Mouse (Mus musculus) stomach, postnatal 0 days (tissue): ENCODE data around the gene Tmem38a. TPM values are rescaled to one million over a fixed set of nuclear protein-coding genes. Genes with fewer than 3 reads are reported as not detected.
A peak's percentile ranks its signal among the peaks of the same experiment; 100 is the strongest.

ENCODE experiments used
- ATAC-seq: fragments of 200-750 bp; cut with Nextera tagmentation; 2 replicates; pipeline ENCODE4 v1.8.0; 2017; ENCODE audit not compliant: low FRiP score, low TSS enrichment
- DNase-seq: peaks from one replicate; pipeline ENCODE4 v3.0.0-alpha.2; 2016; ENCODE audit warnings: low spot score
- H3K27ac ChIP-seq: fragments of 300-500 bp; sonication (generic); replicated peaks from 2 replicates; pipeline ENCODE4 v1.5.1; 2014; ENCODE audit warnings: mild to moderate bottlenecking, control low read depth
- H3K27me3 ChIP-seq: fragments of 300-500 bp; sonication (generic); 2 replicates; pipeline ENCODE4 v1.6.1; 2014; ENCODE audit warnings: low read length; ENCODE audit not compliant: control insufficient read depth, insufficient read depth
- H3K36me3 ChIP-seq: fragments of 300-500 bp; sonication (generic); 2 replicates; pipeline ENCODE4 v1.6.1; 2014; ENCODE audit warnings: low read length, mixed read lengths; ENCODE audit not compliant: control insufficient read depth, insufficient read depth
- H3K4me1 ChIP-seq: fragments of 300-500 bp; sonication (generic); replicated peaks from 2 replicates; pipeline ENCODE4 v1.6.1; 2014; ENCODE audit warnings: antibody characterized with exemption; ENCODE audit not compliant: control insufficient read depth, insufficient read depth
- H3K4me2 ChIP-seq: fragments of 300-500 bp; sonication (generic); replicated peaks from 2 replicates; pipeline ENCODE4 v1.6.1; 2014; ENCODE audit warnings: low read depth, mild to moderate bottlenecking, control low read depth, moderate library complexity
- H3K4me3 ChIP-seq: fragments of 300-500 bp; sonication (generic); 2 replicates; pipeline ENCODE4 v1.5.1; 2014; ENCODE audit warnings: low read depth, low read length, control low read depth
- H3K9ac ChIP-seq: fragments of 300-500 bp; sonication (generic); 2 replicates; pipeline ENCODE4 v1.6.1; 2014; ENCODE audit warnings: mild to moderate bottlenecking, low read length, control low read depth, mixed read lengths
- H3K9me3 ChIP-seq: fragments of 300-500 bp; sonication (generic); 2 replicates; pipeline ENCODE4 v1.6.1; 2016; ENCODE audit warnings: low read length; ENCODE audit not compliant: control insufficient read depth
- CTCF ChIP-seq: IDR thresholded peaks from 2 replicates; pipeline ENCODE4 v1.5.1; 2016; ENCODE audit warnings: antibody characterized with exemption, low read depth, mild to moderate bottlenecking, moderate library complexity
- EP300 ChIP-seq: optimal IDR thresholded peaks from 2 replicates; pipeline ENCODE3; 2016; ENCODE audit warnings: antibody characterized with exemption
- WGBS: fragments of 180-500 bp; shearing (Covaris S2); extraction: QIAGEN DNeasy Blood & Tissue Kit; methylation state at CpG from one replicate; pipeline ENCODE4 v1.1.7; 2014; 5-methylcytosine and 5-hydroxymethylcytosine counted together
- polyA plus RNA-seq: library from polyadenylated mRNA; unstranded; fragments of >200 nt; fragmentation: Nextera tagmentation; extraction: Ambion mirVana; gene quantifications from 2 replicates; pipeline ENCODE4 v1.2.1, GENCODE M21; 2015

Tmem38a gene
- polyA plus RNA-seq, 1 experiment from 2014 or later = 12.5 TPM

- TF ChIP-seq EP300 = no peak
- TF ChIP-seq CTCF = no peak
- Histone ChIP-seq H3K4me3 (no peak overlapping the region), H3K4me2 (no peak overlapping the region), H3K4me1 (no peaks in the 10 kb centered on the region), H3K27ac (no peak overlapping the region), H3K27me3 (no peaks in the 10 kb centered on the region), H3K9me3 (no peaks in the 10 kb centered on the region), H3K9ac (no peak overlapping the region), H3K36me3 (peaks cover 23% of the 10 kb centered on the region)
- DNase-seq (no peak), ATAC-seq (no peak)
- WGBS = 83% methylated on average over 2 of the region's 2 CpGs
Observed at GRCm38 (mm10) chr8:72565970-72566369, 5.9 kb upstream of the Tmem38a start.

- H3K4me3 ChIP-seq = peak within 1 kb of the TSS; percentile 63
Observed at GRCm38 (mm10) chr8:72570633-72571610, 933 bp upstream of the Tmem38a start, which contains the start of gene Smim7. TSS of gene Smim7 (minus strand) at chr8:72571088.

GRCm38 (mm10) chr8:72572507-72572906 lies 652 bp downstream of the Tmem38a start:
- Histone ChIP-seq H3K27ac (peak overlapping the region; percentile 97), H3K4me1 (peaks cover 6% of the 10 kb centered on the region; the same call in 1 of the 2 replicates), H3K4me3 (peak overlapping the region; percentile 63), H3K9me3 (no peaks in the 10 kb centered on the region), H3K9ac (peak overlapping the region; percentile 72), H3K36me3 (peaks cover 3% of the 10 kb centered on the region; the same call in 1 of the 2 replicates), H3K4me2 (peak overlapping the region; percentile 86), H3K27me3 (no peaks in the 10 kb centered on the region)
- no peak for DNase-seq
- TF ChIP-seq EP300 = no peak
- no peak for TF ChIP-seq CTCF
- WGBS = 7% methylated on average over 10 of the region's 10 CpGs
- no peak for ATAC-seq

More at GRCm38 (mm10) chr8:72570633-72571610, 933 bp upstream of the Tmem38a start, which contains the start of gene Smim7:
- peaks cover 6% of the 10 kb centered on the region; the same call in 1 of the 2 replicates for H3K4me1 ChIP-seq
- under 1% methylated on average over 52 of the region's 52 CpGs for WGBS
- DNase-seq = peak; percentile 98
- ATAC-seq = peak; percentile 98
- peak within 1 kb of the TSS; percentile 72 for H3K9ac ChIP-seq
- peak within 1 kb of the TSS; percentile 86 for H3K4me2 ChIP-seq
- peak within 1 kb of the TSS; percentile 97 for H3K27ac ChIP-seq
- TF ChIP-seq EP300 (no peak), CTCF (no peak)
- no peaks in the 10 kb centered on the region for H3K27me3 ChIP-seq
- peaks cover 14% of the 10 kb centered on the region for H3K36me3 ChIP-seq
- no peaks in the 10 kb centered on the region for H3K9me3 ChIP-seq

- Histone ChIP-seq H3K4me1 (peaks cover 6% of the 10 kb centered on the region; the same call in 1 of the 2 replicates), H3K9ac (no peak overlapping the region), H3K4me2 (peak overlapping the region; percentile 86), H3K27me3 (no peaks in the 10 kb centered on the region), H3K36me3 (0 out of 2 replicates have a peak, but pooled peaks cover 3% of the 10 kb centered on the region), H3K4me3 (no peak overlapping the region), H3K27ac (0 out of 2 replicates have a peak overlapping the region, but pooled peaks have one; percentile 13), H3K9me3 (no peaks in the 10 kb centered on the region)
- TF ChIP-seq EP300 = no peak
- no peak for TF ChIP-seq CTCF
- DNase-seq (no peak), ATAC-seq (no peak)
- WGBS = 51% methylated on average over 6 of the region's 6 CpGs
Observed at GRCm38 (mm10) chr8:72573450-72573849, 1.6 kb downstream of the Tmem38a start.

GRCm38 (mm10) chr8:72575915-72576314 lies 4.1 kb downstream of the Tmem38a start:
- Histone ChIP-seq H3K27ac (no peak overlapping the region), H3K27me3 (no peaks in the 10 kb centered on the region), H3K4me3 (no peak overlapping the region), H3K4me2 (no peak overlapping the region), H3K36me3 (no peaks in the 10 kb centered on the region), H3K9ac (no peak overlapping the region), H3K9me3 (no peaks in the 10 kb centered on the region), H3K4me1 (peaks cover 6% of the 10 kb centered on the region; the same call in 1 of the 2 replicates)
- DNase-seq (no peak), ATAC-seq (no peak)
- 94% methylated on average over 6 of the region's 6 CpGs for WGBS
- TF ChIP-seq EP300 (no peak), CTCF (no peak)
